Mouse (Mus musculus): ENCODE measurements around the gene Anks4b. TPM values are rescaled to one million over a fixed set of nuclear protein-coding genes. Genes with fewer than 3 reads are reported as not detected.

Gene Anks4b
- total and polyA plus RNA-seq, 3 experiments: 0.10 to 0.20 TPM; not detected in 1

GRCm38 (mm10) chr7:120203789-120204188, 30.1 kb downstream of the Anks4b start, which contains the start of gene Abca14:
Gene Abca14 (plus strand): TSS chr7:120203961.
- peaks cover 6% of the 10 kb centered on the region for H3K27me3 ChIP-seq (ENCODE audit: control insufficient read depth, insufficient read depth, low read length)
- H3K36me3 ChIP-seq (ENCODE audit: control insufficient read depth, insufficient read depth, low read length): no peaks in the 10 kb centered on the region
- intact Hi-C loops (cut with DNase I): loop anchor here (1.0 to 10.0 kb wide), 3 partner anchors 79 to 355 kb away; partner anchors contain the start of gene Dnah3
- peaks cover 5% of the 10 kb centered on the region for H3K4me1 ChIP-seq (ENCODE audit: control insufficient read depth, insufficient read depth, low read length)
- H3K9ac ChIP-seq (ENCODE audit: low read depth, low read length): no peak within 1 kb of the TSS
- H3K79me2 ChIP-seq (replicated peaks; ENCODE audit: control insufficient read depth, insufficient read depth, low read length): no peaks in the 10 kb centered on the region
- H3K27ac ChIP-seq: no peak within 1 kb of the TSS
- H3K4me3 ChIP-seq: no peak within 1 kb of the TSS
- TF ChIP-seq EP300 (IDR thresholded peaks at IDR 0.05; ENCODE audit: insufficient read depth, low read depth, low read length): peak; percentile 74
- no peak for TF ChIP-seq POLR2A (IDR thresholded peaks at IDR 0.05; ENCODE audit: insufficient read depth, low read depth, low read length)
- peak; percentile 99 for TF ChIP-seq CTCF (IDR thresholded peaks at IDR 0.05)
- DNase-seq: peak; percentile 82 to 86
- WGBS: 7% methylated on average over 26 of the region's 26 CpGs

DNA sequence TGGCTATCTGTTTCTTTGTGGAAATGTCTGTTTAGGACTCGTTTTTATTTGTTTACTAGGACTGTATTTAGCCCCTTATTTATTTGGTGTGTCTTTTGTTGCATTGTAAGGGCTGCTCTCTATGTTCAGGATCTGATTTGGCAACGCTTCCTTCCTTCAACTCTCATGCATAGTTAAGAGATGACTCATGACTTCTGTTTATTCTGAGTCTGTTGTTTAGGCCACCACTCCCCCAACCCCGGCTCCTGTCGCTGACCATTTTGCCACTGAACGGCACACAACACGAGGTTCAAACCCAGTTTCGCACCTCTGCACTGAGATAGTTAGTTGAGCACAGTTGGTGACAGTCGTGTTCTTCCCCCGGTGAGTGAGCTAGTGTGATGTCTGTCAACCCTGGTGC, 32.3 kb downstream of the Anks4b start:
- no peaks in the 10 kb centered on the region for H3K36me3 ChIP-seq (ENCODE audit: control insufficient read depth, insufficient read depth, low read length)
- 16% methylated on average over 9 of the region's 9 CpGs for WGBS
- peak in 1 of 2 experiments; percentile 5 for DNase-seq
- peaks cover 6% of the 10 kb centered on the region for H3K27me3 ChIP-seq (ENCODE audit: control insufficient read depth, insufficient read depth, low read length)
- H3K79me2 ChIP-seq (replicated peaks; ENCODE audit: control insufficient read depth, insufficient read depth, low read length): no peaks in the 10 kb centered on the region
- H3K4me1 ChIP-seq (ENCODE audit: control insufficient read depth, insufficient read depth, low read length): peaks cover 5% of the 10 kb centered on the region
- no peak for TF ChIP-seq EP300 (IDR thresholded peaks at IDR 0.05; ENCODE audit: insufficient read depth, low read depth, low read length)
- no peak for TF ChIP-seq CTCF (IDR thresholded peaks at IDR 0.05)
- no peak for TF ChIP-seq POLR2A (IDR thresholded peaks at IDR 0.05; ENCODE audit: insufficient read depth, low read depth, low read length)
- intact Hi-C loops (cut with DNase I): loop anchor here (10.0 kb wide), 1 partner anchor 111 kb away; the partner anchor contains the start of gene Dnah3
- H3K27ac ChIP-seq: no peak overlapping the region
- no peak overlapping the region for H3K9ac ChIP-seq (ENCODE audit: low read depth, low read length)
- no peak overlapping the region for H3K4me3 ChIP-seq

- no peaks in the 10 kb centered on the region for H3K79me2 ChIP-seq (replicated peaks; ENCODE audit: control insufficient read depth, insufficient read depth, low read length)
- no peak overlapping the region for H3K4me3 ChIP-seq
- no peaks in the 10 kb centered on the region for H3K4me1 ChIP-seq (ENCODE audit: control insufficient read depth, insufficient read depth, low read length)
- H3K9ac ChIP-seq (ENCODE audit: low read depth, low read length): no peak overlapping the region
- H3K27me3 ChIP-seq (ENCODE audit: control insufficient read depth, insufficient read depth, low read length): no peaks in the 10 kb centered on the region
- no peaks in the 10 kb centered on the region for H3K36me3 ChIP-seq (ENCODE audit: control insufficient read depth, insufficient read depth, low read length)
- no peak overlapping the region for H3K27ac ChIP-seq
- TF ChIP-seq CTCF (IDR thresholded peaks at IDR 0.05) (no peak), EP300 (IDR thresholded peaks at IDR 0.05; ENCODE audit: insufficient read depth, low read depth, low read length) (no peak), POLR2A (IDR thresholded peaks at IDR 0.05; ENCODE audit: insufficient read depth, low read depth, low read length) (no peak)
- no peak for DNase-seq
- intact Hi-C loops (cut with DNase I): no loop called here
Measured at GRCm38 (mm10) chr7:120228541-120228940, 54.9 kb downstream of the Anks4b start.

Other genes with a start within 250 kb of the Anks4b start
- gene Dnah3, start 78.6 kb upstream of the Anks4b start, total RNA-seq (2021): not detected
- gene Dnah3, start 78.6 kb upstream of the Anks4b start, polyA plus RNA-seq (2012; rRNA removed): 0.59 TPM in 1 of 2 replicates, not detected in the other
- 10 to 100 TPM; 22.2 to 24.1 TPM for gene Tmem159, start 71.5 kb upstream of the Anks4b start, total RNA-seq (2021)
- 29.9 and 38.1 TPM in 2 replicates for gene Tmem159, start 71.5 kb upstream of the Anks4b start, polyA plus RNA-seq (2012; rRNA removed)
- under 1 TPM; 0.29 to 0.41 TPM for gene Zp2, start 28.6 kb upstream of the Anks4b start, total RNA-seq (2021)
- 0.41 and 0.76 TPM in 2 replicates for gene Zp2, start 28.6 kb upstream of the Anks4b start, polyA plus RNA-seq (2012; rRNA removed)
- under 1 TPM; 0.34 to 0.37 TPM for gene Crym, start 28.3 kb downstream of the Anks4b start, total RNA-seq (2021)
- 0.39 and 0.47 TPM in 2 replicates for gene Crym, start 28.3 kb downstream of the Anks4b start, polyA plus RNA-seq (2012; rRNA removed)
- not detected for gene Abca14, start 30.1 kb downstream of the Anks4b start, total RNA-seq (2021)
- 0.06 TPM in 1 of 2 replicates, not detected in the other for gene Abca14, start 30.1 kb downstream of the Anks4b start, polyA plus RNA-seq (2012; rRNA removed)
- not detected for gene Abca15, start 154.8 kb downstream of the Anks4b start, total RNA-seq (2021)
- gene Abca15, start 154.8 kb downstream of the Anks4b start, polyA plus RNA-seq (2012; rRNA removed): not detected in 2 replicates
- not detected for gene Abca16, start 235.8 kb downstream of the Anks4b start, total RNA-seq (2021)
- not detected in 2 replicates for gene Abca16, start 235.8 kb downstream of the Anks4b start, polyA plus RNA-seq (2012; rRNA removed)

Measured in heart, adult 2 months (tissue).